Mouse (Mus musculus): ENCODE measurements around the gene Tmem52.

Tmem52 gene

GRCm38 (mm10) chr4:155510981-155511380, 42.1 kb downstream of the Tmem52 start:
- DNase-seq (ENCODE audit: low spot score), result no peak

GRCm38 (mm10) chr4:155514810-155515209, 45.9 kb downstream of the Tmem52 start:
- no peak for DNase-seq (ENCODE audit: low spot score)

DNA sequence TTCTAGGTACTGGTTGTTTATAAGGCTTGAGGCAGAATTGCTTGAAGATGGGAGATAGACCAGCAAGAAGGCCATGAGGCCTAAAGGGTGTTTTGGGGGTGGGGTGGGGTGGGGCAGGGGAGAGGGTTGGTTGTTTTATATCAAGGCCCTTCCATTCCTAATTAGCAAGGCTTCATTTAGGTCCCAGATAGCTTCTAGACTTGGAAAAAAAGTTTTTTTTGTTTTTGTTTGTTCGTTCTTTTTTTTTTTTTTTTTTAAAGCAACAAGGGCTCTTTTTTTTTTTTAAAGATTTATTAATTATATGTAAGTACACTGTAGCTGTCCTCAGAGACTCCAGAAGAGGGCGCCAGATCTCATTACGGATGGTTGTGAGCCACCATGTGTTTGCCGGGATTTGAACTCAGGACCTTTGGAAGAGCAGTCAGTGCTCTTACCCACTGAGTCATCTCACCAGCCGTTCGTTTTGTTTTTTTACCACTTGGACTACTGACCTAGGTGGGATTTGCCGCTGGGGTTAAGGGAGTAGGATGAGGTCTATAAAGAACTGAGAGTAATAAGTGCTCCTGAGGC, 49.1 kb downstream of the Tmem52 start:
- DNase-seq (ENCODE audit: low spot score), result no peak
